Mouse (Mus musculus) small intestine, adult 2 months (tissue): ENCODE results near the gene Retn. TPM values are rescaled to one million over a fixed set of nuclear protein-coding genes. Genes with fewer than 3 reads are reported as not detected.
A peak's percentile ranks its signal among the peaks of the same experiment; 100 is the strongest.

Source experiments
- H3K27ac ChIP-seq: fragments of 200-500 bp; 2 replicates; pipeline ENCODE4 v1.5.1; 2012; ENCODE audit warnings: low read depth, low read length, control low read depth, inconsistent platforms; ENCODE audit not compliant: insufficient read depth
- H3K27me3 ChIP-seq: fragments of 200-500 bp; 2 replicates; pipeline ENCODE4 v1.6.1; 2012; ENCODE audit warnings: mild to moderate bottlenecking, moderate library complexity, low read length, inconsistent platforms; ENCODE audit not compliant: control insufficient read depth, insufficient read depth
- H3K36me3 ChIP-seq: fragments of 200-500 bp; 2 replicates; pipeline ENCODE4 v1.6.1; 2012; ENCODE audit warnings: mild to moderate bottlenecking, low read length, control low read depth, inconsistent platforms; ENCODE audit not compliant: control insufficient read depth, insufficient read depth
- H3K4me1 ChIP-seq: fragments of 200-500 bp; 2 replicates; pipeline ENCODE4 v1.6.1; 2012; ENCODE audit warnings: low read length, inconsistent platforms, mixed read lengths; ENCODE audit not compliant: control insufficient read depth, insufficient read depth, insufficient read length
- H3K4me3 ChIP-seq: fragments of 200-500 bp; 2 replicates; pipeline ENCODE4 v1.5.1; 2012; ENCODE audit warnings: low read depth, mild to moderate bottlenecking, control low read depth, inconsistent platforms, low read length, moderate library complexity
- CTCF ChIP-seq: fragments of 200-500 bp; IDR thresholded peaks from 2 replicates; pipeline ENCODE4 v1.5.1; 2012; ENCODE audit warnings: low read depth, mild to moderate bottlenecking, control low read depth, inconsistent platforms, low read length, moderate library complexity, mixed read lengths; ENCODE audit not compliant: insufficient replicate concordance, insufficient read length; ENCODE audit errors: extremely low read depth
- POLR2A ChIP-seq: fragments of 200-500 bp; IDR thresholded peaks from 2 replicates; pipeline ENCODE4 v1.6.1; 2012; ENCODE audit warnings: low read depth, mild to moderate bottlenecking, control low read depth, inconsistent platforms, low read length, moderate library complexity
- WGBS: fragments of 180-500 bp; shearing (Covaris S2); methylation state at CpG from one replicate; pipeline ENCODE4 v1.1.7; 2018; 5-methylcytosine and 5-hydroxymethylcytosine counted together
- polyA plus RNA-seq: library from polyadenylated mRNA; depleted of rRNA; stranded (reverse); fragments of >200 nt; gene quantifications from 2 replicates; pipeline ENCODE4 v1.2.3, GENCODE M21; 2012; rRNA removed

Retn gene
- 0.23 and 0.38 TPM in 2 replicates for polyA plus RNA-seq

- no peaks in the 10 kb centered on the region for H3K4me1 ChIP-seq
- TF ChIP-seq POLR2A (no peak), CTCF (no peak)
- 60% methylated on average over 3 of the region's 3 CpGs for WGBS
- no peak within 1 kb of the TSS for H3K27ac ChIP-seq
- H3K4me3 ChIP-seq, result no peak within 1 kb of the TSS
- H3K27me3 ChIP-seq, result no peaks in the 10 kb centered on the region
- H3K36me3 ChIP-seq, result no peaks in the 10 kb centered on the region
Measured at GRCm38 (mm10) chr8:3655526-3655925, at the start of gene Retn. TSS of gene Retn (plus strand) at chr8:3655770.

DNA sequence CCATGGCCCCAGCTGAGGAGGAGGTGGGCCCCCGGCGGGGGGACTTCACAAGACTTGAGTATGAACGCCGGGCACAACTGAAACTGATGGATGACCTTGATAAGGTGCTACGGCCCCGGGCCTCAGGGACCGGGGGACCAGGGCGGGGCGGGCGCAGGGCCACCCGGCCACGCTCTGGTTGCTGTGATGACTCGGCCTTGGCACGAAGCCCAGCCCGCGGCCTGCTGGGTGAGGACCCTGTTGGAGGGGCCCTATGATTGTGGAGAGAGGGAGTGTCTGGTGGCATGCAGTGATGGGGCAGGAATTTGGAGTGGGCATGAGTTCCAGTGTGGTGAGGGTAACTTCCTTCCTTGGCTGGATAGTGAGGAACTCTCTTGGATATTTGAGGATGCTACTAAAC, 49.0 kb upstream of the Retn start:
- no peak overlapping the region for H3K4me3 ChIP-seq
- TF ChIP-seq POLR2A (no peak), CTCF (no peak)
- 39% methylated on average over 16 of the region's 16 CpGs for WGBS
- peaks cover 86% of the 10 kb centered on the region for H3K36me3 ChIP-seq
- H3K4me1 ChIP-seq, result no peaks in the 10 kb centered on the region
- H3K27me3 ChIP-seq, result no peaks in the 10 kb centered on the region
- no peak overlapping the region for H3K27ac ChIP-seq

GRCm38 (mm10) chr8:3607822-3608221, 47.7 kb upstream of the Retn start:
- WGBS, result 89% methylated on average over 7 of the region's 7 CpGs
- H3K4me1 ChIP-seq, result no peaks in the 10 kb centered on the region
- TF ChIP-seq CTCF (no peak), POLR2A (no peak)
- no peak overlapping the region for H3K27ac ChIP-seq
- peaks cover 84% of the 10 kb centered on the region for H3K36me3 ChIP-seq
- H3K27me3 ChIP-seq, result no peaks in the 10 kb centered on the region
- H3K4me3 ChIP-seq, result no peak overlapping the region

GRCm38 (mm10) chr8:3609046-3609815, 46.3 kb upstream of the Retn start:
- H3K27me3 ChIP-seq, result no peaks in the 10 kb centered on the region
- H3K4me3 ChIP-seq, result no peak overlapping the region
- no peaks in the 10 kb centered on the region for H3K4me1 ChIP-seq
- H3K36me3 ChIP-seq, result peaks cover 85% of the 10 kb centered on the region
- TF ChIP-seq POLR2A, result no peak
- no peak for TF ChIP-seq CTCF
- no peak overlapping the region for H3K27ac ChIP-seq
- WGBS, result 61% methylated on average over 12 of the region's 12 CpGs

GRCm38 (mm10) chr8:3609816-3610150, 45.8 kb upstream of the Retn start:
- Histone ChIP-seq H3K4me1 (no peaks in the 10 kb centered on the region), H3K36me3 (peaks cover 84% of the 10 kb centered on the region), H3K27ac (no peak overlapping the region), H3K27me3 (no peaks in the 10 kb centered on the region), H3K4me3 (no peak overlapping the region)
- WGBS, result 77% methylated on average over 6 of the region's 6 CpGs
- TF ChIP-seq CTCF (no peak), POLR2A (no peak)

GRCm38 (mm10) chr8:3621199-3621970, 34.2 kb upstream of the Retn start, which contains the start of the genes Xab2 and Pet100:
TSS of gene Xab2 (minus strand) at chr8:3621316.
TSS of gene Pet100 (plus strand) at chr8:3621548.
- under 1% methylated on average over 37 of the region's 37 CpGs for WGBS
- Histone ChIP-seq H3K27ac (no peak within 1 kb of the TSS), H3K27me3 (no peaks in the 10 kb centered on the region), H3K4me3 (peak within 1 kb of the TSS; percentile 73), H3K4me1 (peaks cover 6% of the 10 kb centered on the region; the same call in 1 of the 2 replicates), H3K36me3 (peaks cover 18% of the 10 kb centered on the region)
- TF ChIP-seq POLR2A (peak; percentile 44; the same call in 1 of the 2 replicates), CTCF (no peak)

GRCm38 (mm10) chr8:3622119-3622518, 33.5 kb upstream of the Retn start:
- H3K4me3 ChIP-seq, result peak overlapping the region; percentile 20; the same call in 1 of the 2 replicates
- H3K27me3 ChIP-seq, result no peaks in the 10 kb centered on the region
- H3K27ac ChIP-seq, result no peak overlapping the region
- H3K4me1 ChIP-seq, result peaks cover 6% of the 10 kb centered on the region; the same call in 1 of the 2 replicates
- H3K36me3 ChIP-seq, result peaks cover 13% of the 10 kb centered on the region
- TF ChIP-seq POLR2A, result no peak
- TF ChIP-seq CTCF, result no peak
- 59% methylated on average over 8 of the region's 8 CpGs for WGBS
